Mouse (Mus musculus): ENCODE results near the gene Anapc13.

The Anapc13 gene

GRCm38 (mm10) chr9:102631589-102632147 is 5.6 kb downstream of the Anapc13 start:
- no peak for DNase-seq (ENCODE audit: low spot score)

- DNase-seq (ENCODE audit: low spot score) = no peak
Measured at GRCm38 (mm10) chr9:102632173-102632572, 6.1 kb downstream of the Anapc13 start.

GRCm38 (mm10) chr9:102632923-102633537 is 6.9 kb downstream of the Anapc13 start:
- DNase-seq (ENCODE audit: low spot score) = peak; percentile 71

- no peak for DNase-seq (ENCODE audit: low spot score)
Measured at GRCm38 (mm10) chr9:102634453-102634852, 8.4 kb downstream of the Anapc13 start.

GRCm38 (mm10) chr9:102636553-102636952 is 10.5 kb downstream of the Anapc13 start:
- DNase-seq (ENCODE audit: low spot score) = peak; percentile 72

GRCm38 (mm10) chr9:102637115-102637514 is 11.0 kb downstream of the Anapc13 start:
- DNase-seq (ENCODE audit: low spot score) = peak; percentile 77

GRCm38 (mm10) chr9:102638963-102639362 is 12.9 kb downstream of the Anapc13 start:
- DNase-seq (ENCODE audit: low spot score) = no peak

GRCm38 (mm10) chr9:102639510-102639909 is 13.4 kb downstream of the Anapc13 start:
- no peak for DNase-seq (ENCODE audit: low spot score)

- DNase-seq (ENCODE audit: low spot score) = no peak
Measured at GRCm38 (mm10) chr9:102641531-102641930, 15.4 kb downstream of the Anapc13 start.

GRCm38 (mm10) chr9:102643071-102643485 is 17.0 kb downstream of the Anapc13 start:
- no peak for DNase-seq (ENCODE audit: low spot score)

- peak; percentile 81 for DNase-seq (ENCODE audit: low spot score)
Measured at GRCm38 (mm10) chr9:102643486-102644101, 17.5 kb downstream of the Anapc13 start.

GRCm38 (mm10) chr9:102645119-102645695 is 19.1 kb downstream of the Anapc13 start:
- no peak for DNase-seq (ENCODE audit: low spot score)

GRCm38 (mm10) chr9:102647010-102647409 is 20.9 kb downstream of the Anapc13 start:
- no peak for DNase-seq (ENCODE audit: low spot score)

GRCm38 (mm10) chr9:102649917-102650527 is 23.9 kb downstream of the Anapc13 start:
- DNase-seq (ENCODE audit: low spot score) = peak; percentile 40

- DNase-seq (ENCODE audit: low spot score) = no peak
Measured at GRCm38 (mm10) chr9:102650637-102651036, 24.5 kb downstream of the Anapc13 start.

GRCm38 (mm10) chr9:102651199-102651720 is 25.2 kb downstream of the Anapc13 start:
- no peak for DNase-seq (ENCODE audit: low spot score)

GRCm38 (mm10) chr9:102656355-102657095 is 30.4 kb downstream of the Anapc13 start:
- DNase-seq (ENCODE audit: low spot score) = peak; percentile 80

- DNase-seq (ENCODE audit: low spot score) = no peak
Measured at GRCm38 (mm10) chr9:102668115-102668514, 42.0 kb downstream of the Anapc13 start.

- DNase-seq (ENCODE audit: low spot score) = no peak
Measured at GRCm38 (mm10) chr9:102668906-102669305, 42.8 kb downstream of the Anapc13 start.

- DNase-seq (ENCODE audit: low spot score) = no peak
Measured at GRCm38 (mm10) chr9:102673381-102673780, 47.3 kb downstream of the Anapc13 start.

- DNase-seq (ENCODE audit: low spot score) = no peak
Measured at GRCm38 (mm10) chr9:102675922-102676321, 49.8 kb downstream of the Anapc13 start.

GRCm38 (mm10) chr9:102681470-102681869 is 55.4 kb downstream of the Anapc13 start:
- no peak for DNase-seq (ENCODE audit: low spot score)
